Mouse (Mus musculus): ENCODE results near the gene Vps16. TPM values are rescaled to one million over a fixed set of nuclear protein-coding genes. Genes with fewer than 3 reads are reported as not detected.

Vps16 gene
- total and polyA plus RNA-seq, 2 experiments from 2014 or later, result 50.4 to 89.5 TPM

DNA sequence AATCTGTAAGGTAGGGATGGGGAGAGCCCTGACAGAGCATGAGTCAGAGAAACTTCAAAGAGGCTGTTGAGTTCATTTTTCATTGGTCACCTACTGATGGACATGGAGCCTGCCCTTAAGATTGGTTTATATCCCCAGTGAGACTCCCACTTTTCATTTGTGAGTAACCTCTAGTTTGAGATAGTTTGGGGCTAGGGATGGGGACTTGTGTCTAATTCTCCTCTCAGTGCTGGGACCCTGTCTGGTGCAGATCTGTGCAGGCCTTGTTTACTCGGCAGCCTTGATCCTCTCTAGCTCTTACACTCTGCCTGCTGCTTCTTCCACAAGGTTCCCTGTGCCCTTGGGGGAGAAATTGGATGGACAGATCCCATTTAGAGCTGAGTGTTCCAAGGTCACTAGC lies 60.1 kb downstream of the Vps16 start:
- Histone ChIP-seq H3K36me3 (ENCODE audit: insufficient read depth, low read length) (no peaks in the 10 kb centered on the region), H3K27me3 (ENCODE audit: insufficient read depth, low read length) (no peaks in the 10 kb centered on the region), H3K4me2 (ENCODE audit: low read depth, low read length) (no peak overlapping the region), H3K9ac (replicated peaks; ENCODE audit: low read length) (no peak overlapping the region), H3K27ac (no peak overlapping the region), H3K4me1 (ENCODE audit: insufficient read depth, low read length) (no peaks in the 10 kb centered on the region), H3K9me3 (ENCODE audit: low read length) (peaks cover 2% of the 10 kb centered on the region; the same call in 1 of the 2 replicates), H3K4me3 (ENCODE audit: low read length) (no peak overlapping the region)
- TF ChIP-seq CTCF (IDR thresholded peaks at IDR 0.05; ENCODE audit: low read depth), result no peak
- WGBS, result 84% methylated on average over 1 of the region's 1 CpGs
- no peak for DNase-seq (ENCODE audit: low spot score)
- ATAC-seq, result no peak

DNA sequence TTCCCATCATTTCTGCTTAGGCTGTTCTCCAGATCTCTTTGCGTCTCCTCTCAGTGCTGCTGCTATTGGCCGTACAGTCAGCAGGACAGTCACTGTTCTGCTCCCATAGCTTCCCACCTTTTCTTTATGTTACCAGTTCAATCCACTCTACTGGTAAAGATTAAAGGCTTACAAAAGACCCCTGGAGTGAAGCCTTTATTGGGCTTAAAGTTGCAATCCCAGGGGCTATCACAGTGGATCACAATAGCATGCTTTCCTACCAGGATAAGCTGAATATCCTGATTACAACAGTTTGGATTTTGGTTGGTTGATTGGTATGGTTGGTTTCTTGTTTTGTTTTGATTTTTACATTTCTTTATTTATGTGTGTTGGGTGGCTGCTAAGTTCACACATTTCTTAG lies 63.9 kb downstream of the Vps16 start:
- 66% methylated on average over 2 of the region's 2 CpGs for WGBS
- Histone ChIP-seq H3K27me3 (ENCODE audit: insufficient read depth, low read length) (no peaks in the 10 kb centered on the region), H3K9ac (replicated peaks; ENCODE audit: low read length) (no peak overlapping the region), H3K4me3 (ENCODE audit: low read length) (no peak overlapping the region), H3K36me3 (ENCODE audit: insufficient read depth, low read length) (no peaks in the 10 kb centered on the region), H3K9me3 (ENCODE audit: low read length) (no peaks in the 10 kb centered on the region), H3K27ac (peak overlapping the region; percentile 41; the same call in 1 of the 2 replicates), H3K4me2 (ENCODE audit: low read depth, low read length) (no peak overlapping the region), H3K4me1 (ENCODE audit: insufficient read depth, low read length) (peaks cover 3% of the 10 kb centered on the region; the same call in 1 of the 2 replicates)
- ATAC-seq (no peak), DNase-seq (ENCODE audit: low spot score) (no peak)
- no peak for TF ChIP-seq CTCF (IDR thresholded peaks at IDR 0.05; ENCODE audit: low read depth)

DNA sequence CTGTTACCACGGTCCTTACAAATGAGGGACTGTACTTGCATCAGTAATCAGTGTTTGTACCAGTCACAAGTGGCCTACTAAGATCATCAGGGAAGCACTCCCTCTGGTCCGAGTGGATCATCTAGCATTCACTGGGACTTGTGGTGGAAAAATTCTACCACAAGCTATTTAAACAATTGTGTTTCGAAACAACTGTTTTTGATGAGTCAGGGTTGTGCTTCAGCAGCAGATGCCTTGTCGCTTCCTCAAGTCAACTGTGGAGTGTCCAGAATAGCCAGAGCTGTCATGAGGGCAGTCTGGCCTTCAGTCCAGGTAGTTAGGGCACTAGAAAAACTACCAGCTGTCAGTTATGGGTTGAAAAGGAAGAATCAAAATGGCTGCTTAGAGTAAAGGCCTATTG lies 64.5 kb downstream of the Vps16 start:
- Histone ChIP-seq H3K27me3 (ENCODE audit: insufficient read depth, low read length) (no peaks in the 10 kb centered on the region), H3K4me1 (ENCODE audit: insufficient read depth, low read length) (peaks cover 3% of the 10 kb centered on the region; the same call in 1 of the 2 replicates), H3K4me2 (ENCODE audit: low read depth, low read length) (no peak overlapping the region), H3K4me3 (ENCODE audit: low read length) (no peak overlapping the region), H3K9me3 (ENCODE audit: low read length) (no peaks in the 10 kb centered on the region), H3K27ac (no peak overlapping the region), H3K9ac (replicated peaks; ENCODE audit: low read length) (no peak overlapping the region), H3K36me3 (ENCODE audit: insufficient read depth, low read length) (no peaks in the 10 kb centered on the region)
- ATAC-seq, result no peak
- WGBS, result 87% methylated on average over 4 of the region's 4 CpGs
- no peak for TF ChIP-seq CTCF (IDR thresholded peaks at IDR 0.05; ENCODE audit: low read depth)
- DNase-seq (ENCODE audit: low spot score), result no peak

- Histone ChIP-seq H3K9me3 (ENCODE audit: low read length) (no peaks in the 10 kb centered on the region), H3K4me1 (ENCODE audit: insufficient read depth, low read length) (peaks cover 3% of the 10 kb centered on the region), H3K4me2 (ENCODE audit: low read depth, low read length) (no peak overlapping the region), H3K36me3 (ENCODE audit: insufficient read depth, low read length) (no peaks in the 10 kb centered on the region), H3K27ac (peak overlapping the region; percentile 72; the same call in 1 of the 2 replicates), H3K27me3 (ENCODE audit: insufficient read depth, low read length) (no peaks in the 10 kb centered on the region), H3K4me3 (ENCODE audit: low read length) (no peak overlapping the region), H3K9ac (replicated peaks; ENCODE audit: low read length) (no peak overlapping the region)
- ATAC-seq (peak; percentile 61), DNase-seq (ENCODE audit: low spot score) (peak; percentile 24)
- no peak for TF ChIP-seq CTCF (IDR thresholded peaks at IDR 0.05; ENCODE audit: low read depth)
- WGBS, result 18% methylated on average over 4 of the region's 4 CpGs
These were observed 67.0 kb downstream of the Vps16 start for GRCm38 (mm10) chr2:130491162-130491561.

DNA sequence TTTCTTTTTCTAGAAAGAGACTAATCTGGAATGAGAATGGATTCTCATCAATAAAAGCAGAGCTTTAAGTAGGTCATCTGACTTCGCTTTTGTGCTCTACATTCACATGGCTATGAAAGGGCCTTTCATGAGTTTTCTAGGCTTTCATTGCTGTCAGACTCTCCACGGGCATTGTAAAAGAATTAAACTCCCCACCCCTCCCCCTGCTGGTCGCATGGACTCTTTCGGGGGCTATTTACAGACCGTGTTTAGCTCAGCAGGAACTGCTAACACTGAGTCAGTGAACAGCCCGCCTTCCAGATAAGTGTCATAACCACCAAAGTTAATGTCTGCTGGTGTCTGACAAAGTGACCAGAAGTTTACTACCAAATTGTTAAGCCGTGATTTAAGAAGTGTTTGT lies 67.4 kb downstream of the Vps16 start:
- Histone ChIP-seq H3K9me3 (ENCODE audit: low read length) (no peaks in the 10 kb centered on the region), H3K27ac (peak overlapping the region; percentile 72), H3K4me1 (ENCODE audit: insufficient read depth, low read length) (peaks cover 3% of the 10 kb centered on the region), H3K27me3 (ENCODE audit: insufficient read depth, low read length) (no peaks in the 10 kb centered on the region), H3K4me2 (ENCODE audit: low read depth, low read length) (no peak overlapping the region), H3K9ac (replicated peaks; ENCODE audit: low read length) (no peak overlapping the region), H3K4me3 (ENCODE audit: low read length) (no peak overlapping the region), H3K36me3 (ENCODE audit: insufficient read depth, low read length) (no peaks in the 10 kb centered on the region)
- peak; percentile 28; the same call in 1 of the 2 replicates for TF ChIP-seq CTCF (IDR thresholded peaks at IDR 0.05; ENCODE audit: low read depth)
- DNase-seq (ENCODE audit: low spot score), result peak; percentile 80
- WGBS, result 7% methylated on average over 7 of the region's 7 CpGs
- ATAC-seq, result peak; percentile 85

Other genes with a start within 250 kb of the Vps16 start
- 306 and 339 TPM in 2 replicates for gene Snrpb, start 244.9 kb upstream of the Vps16 start, total RNA-seq (2014; rRNA removed)
- gene Snrpb, start 244.9 kb upstream of the Vps16 start, polyA plus RNA-seq (2015; fragmentation: Nextera tagmentation; extraction: Ambion mirVana), result 300 and 302 TPM in 2 replicates
- not detected in 2 replicates for gene Tmc2, start 229.1 kb upstream of the Vps16 start, total RNA-seq (2014; rRNA removed)
- gene Tmc2, start 229.1 kb upstream of the Vps16 start, polyA plus RNA-seq (2015; fragmentation: Nextera tagmentation; extraction: Ambion mirVana), result not detected in 2 replicates
- 109 and 118 TPM in 2 replicates for gene Nop56, start 149.9 kb upstream of the Vps16 start, total RNA-seq (2014; rRNA removed)
- gene Nop56, start 149.9 kb upstream of the Vps16 start, polyA plus RNA-seq (2015; fragmentation: Nextera tagmentation; extraction: Ambion mirVana), result 258 and 268 TPM in 2 replicates
- gene Idh3b, start 139.8 kb upstream of the Vps16 start, total RNA-seq (2014; rRNA removed), result 158 and 161 TPM in 2 replicates
- gene Idh3b, start 139.8 kb upstream of the Vps16 start, polyA plus RNA-seq (2015; fragmentation: Nextera tagmentation; extraction: Ambion mirVana), result 215 TPM in 2 replicates
- gene Ebf4, start 129.2 kb upstream of the Vps16 start, total RNA-seq (2014; rRNA removed), result 18.7 and 19.3 TPM in 2 replicates
- gene Ebf4, start 129.2 kb upstream of the Vps16 start, polyA plus RNA-seq (2015; fragmentation: Nextera tagmentation; extraction: Ambion mirVana), result 5.4 TPM in 2 replicates
- gene Cpxm1, start 26.8 kb upstream of the Vps16 start, total RNA-seq (2014; rRNA removed), result 28.2 and 36.5 TPM in 2 replicates
- 31.9 and 32.9 TPM in 2 replicates for gene Cpxm1, start 26.8 kb upstream of the Vps16 start, polyA plus RNA-seq (2015; fragmentation: Nextera tagmentation; extraction: Ambion mirVana)
- not detected in 2 replicates for gene Gm28372, start 19.1 kb upstream of the Vps16 start, total RNA-seq (2014; rRNA removed)
- 0.20 TPM in 2 replicates for gene Gm28372, start 19.1 kb upstream of the Vps16 start, polyA plus RNA-seq (2015; fragmentation: Nextera tagmentation; extraction: Ambion mirVana)
- not detected in 2 replicates for gene 1700020A23Rik, start 19.1 kb upstream of the Vps16 start, total RNA-seq (2014; rRNA removed)
- 0.49 TPM in 1 of 2 replicates, not detected in the other for gene 1700020A23Rik, start 19.1 kb upstream of the Vps16 start, polyA plus RNA-seq (2015; fragmentation: Nextera tagmentation; extraction: Ambion mirVana)
- gene Tmem239, start 17.9 kb upstream of the Vps16 start, total RNA-seq (2014; rRNA removed), result not detected in 2 replicates
- not detected in 2 replicates for gene Tmem239, start 17.9 kb upstream of the Vps16 start, polyA plus RNA-seq (2015; fragmentation: Nextera tagmentation; extraction: Ambion mirVana)
- 19.5 and 20.4 TPM in 2 replicates for gene Pced1a, start 362 bp downstream of the Vps16 start, total RNA-seq (2014; rRNA removed)
- gene Pced1a, start 362 bp downstream of the Vps16 start, polyA plus RNA-seq (2015; fragmentation: Nextera tagmentation; extraction: Ambion mirVana), result 10.3 and 10.7 TPM in 2 replicates
- 96.7 and 105 TPM in 2 replicates for gene Ptpra, start 25.9 kb downstream of the Vps16 start, total RNA-seq (2014; rRNA removed)
- 143 and 145 TPM in 2 replicates for gene Ptpra, start 25.9 kb downstream of the Vps16 start, polyA plus RNA-seq (2015; fragmentation: Nextera tagmentation; extraction: Ambion mirVana)
- gene Mrps26, start 139.4 kb downstream of the Vps16 start, total RNA-seq (2014; rRNA removed), result 67.7 and 75.4 TPM in 2 replicates
- gene Mrps26, start 139.4 kb downstream of the Vps16 start, polyA plus RNA-seq (2015; fragmentation: Nextera tagmentation; extraction: Ambion mirVana), result 115 and 120 TPM in 2 replicates
- gene Oxt, start 151.8 kb downstream of the Vps16 start, total RNA-seq (2014; rRNA removed), result 4.9 TPM in 1 of 2 replicates, not detected in the other
- not detected in 2 replicates for gene Oxt, start 151.8 kb downstream of the Vps16 start, polyA plus RNA-seq (2015; fragmentation: Nextera tagmentation; extraction: Ambion mirVana)
- 0.78 and 1.5 TPM in 2 replicates for gene Avp, start 158.2 kb downstream of the Vps16 start, total RNA-seq (2014; rRNA removed)
- 0.45 and 0.73 TPM in 2 replicates for gene Avp, start 158.2 kb downstream of the Vps16 start, polyA plus RNA-seq (2015; fragmentation: Nextera tagmentation; extraction: Ambion mirVana)
- gene Fastkd5, start 205.7 kb downstream of the Vps16 start, total RNA-seq (2014; rRNA removed), result 7.0 and 7.9 TPM in 2 replicates
- gene Fastkd5, start 205.7 kb downstream of the Vps16 start, polyA plus RNA-seq (2015; fragmentation: Nextera tagmentation; extraction: Ambion mirVana), result 6.0 and 6.6 TPM in 2 replicates
- gene Ubox5, start 205.7 kb downstream of the Vps16 start, total RNA-seq (2014; rRNA removed), result 6.8 TPM in 2 replicates
- 5.9 and 6.2 TPM in 2 replicates for gene Ubox5, start 205.7 kb downstream of the Vps16 start, polyA plus RNA-seq (2015; fragmentation: Nextera tagmentation; extraction: Ambion mirVana)
- gene Lzts3, start 218.5 kb downstream of the Vps16 start, total RNA-seq (2014; rRNA removed), result 76.8 and 81.8 TPM in 2 replicates
- 18.2 and 20.0 TPM in 2 replicates for gene Lzts3, start 218.5 kb downstream of the Vps16 start, polyA plus RNA-seq (2015; fragmentation: Nextera tagmentation; extraction: Ambion mirVana)
- 14.4 and 21.2 TPM in 2 replicates for gene Ddrgk1, start 240.3 kb downstream of the Vps16 start, total RNA-seq (2014; rRNA removed)
- gene Ddrgk1, start 240.3 kb downstream of the Vps16 start, polyA plus RNA-seq (2015; fragmentation: Nextera tagmentation; extraction: Ambion mirVana), result 83.3 and 90.6 TPM in 2 replicates
- gene Itpa, start 243.3 kb downstream of the Vps16 start, total RNA-seq (2014; rRNA removed), result 137 TPM in 2 replicates
- gene Itpa, start 243.3 kb downstream of the Vps16 start, polyA plus RNA-seq (2015; fragmentation: Nextera tagmentation; extraction: Ambion mirVana), result 123 TPM in 2 replicates